Mouse (Mus musculus) hindbrain, embryonic 10.5 days (tissue): ENCODE data around the gene Ahsa1. TPM values are rescaled to one million over a fixed set of nuclear protein-coding genes. Genes with fewer than 3 reads are reported as not detected.
A peak's percentile ranks its signal among the peaks of the same experiment; 100 is the strongest.
"Not testable (repeated sequence)": the region's sequence is repeated elsewhere in the genome, so short reads cannot be mapped to it uniquely, and the experiment has no call there.

Source experiments
- DNase-seq: peaks from one replicate; pipeline ENCODE4 v3.0.0-alpha.2; 2017; ENCODE audit warnings: low spot score
- H3K27ac ChIP-seq: fragments of 300-500 bp; sonication (generic); 2 replicates; pipeline ENCODE4 v1.5.1; 2016; ENCODE audit warnings: mild to moderate bottlenecking, moderate library complexity
- H3K27me3 ChIP-seq: fragments of 300-500 bp; sonication (generic); 2 replicates; pipeline ENCODE4 v1.6.1; 2016; ENCODE audit warnings: mild to moderate bottlenecking; ENCODE audit not compliant: poor library complexity, insufficient read depth, severe bottlenecking
- H3K36me3 ChIP-seq: fragments of 300-500 bp; sonication (generic); 2 replicates; pipeline ENCODE4 v1.6.1; 2016; ENCODE audit warnings: mild to moderate bottlenecking, moderate library complexity
- H3K4me1 ChIP-seq: fragments of 300-500 bp; sonication (generic); replicated peaks from 2 replicates; pipeline ENCODE4 v1.6.1; 2016; ENCODE audit warnings: mild to moderate bottlenecking
- H3K4me3 ChIP-seq: fragments of 300-500 bp; sonication (generic); 2 replicates; pipeline ENCODE4 v1.5.1; 2016; ENCODE audit warnings: mild to moderate bottlenecking, moderate library complexity
- H3K9me3 ChIP-seq: fragments of 300-500 bp; sonication (generic); 2 replicates; pipeline ENCODE4 v1.6.1; 2016; ENCODE audit warnings: mild to moderate bottlenecking, moderate library complexity
- WGBS: fragments of 180-500 bp; shearing (Covaris S2); methylation state at CpG from one replicate; pipeline ENCODE4 v1.1.7; 2016; 5-methylcytosine and 5-hydroxymethylcytosine counted together
- polyA plus RNA-seq: library from polyadenylated mRNA; unstranded; fragments of >200 nt; fragmentation: Nextera tagmentation; extraction: Ambion mirVana; gene quantifications from 2 replicates; pipeline ENCODE4 v1.2.1, GENCODE M21; 2016

The Ahsa1 gene
- polyA plus RNA-seq, 1 experiment from 2014 or later = 230 TPM

- WGBS = 90% methylated on average over 5 of the region's 5 CpGs
Observed at GRCm38 (mm10) chr12:87284726-87285125, 18.4 kb downstream of the Ahsa1 start.

GRCm38 (mm10) chr12:87289100-87289499 lies 22.8 kb downstream of the Ahsa1 start:
- 91% methylated on average over 5 of the region's 5 CpGs for whole genome bisulfite sequencing
- Histone ChIP-seq H3K4me1 (no peaks in the 10 kb centered on the region; the same call in 1 of the 2 replicates), H3K27ac (no peak overlapping the region), H3K4me3 (no peak overlapping the region), H3K27me3 (no peaks in the 10 kb centered on the region; the same call in 1 of the 2 replicates), H3K9me3 (no peaks in the 10 kb centered on the region), H3K36me3 (no peaks in the 10 kb centered on the region)
- DNase-seq = no peak

More at GRCm38 (mm10) chr12:87284726-87285125, 18.4 kb downstream of the Ahsa1 start:
- Histone ChIP-seq H3K36me3 (no peaks in the 10 kb centered on the region; the same call in 1 of the 2 replicates), H3K9me3 (no peaks in the 10 kb centered on the region), H3K27ac (no peak overlapping the region), H3K4me3 (no peak overlapping the region), H3K27me3 (no peaks in the 10 kb centered on the region), H3K4me1 (peaks cover 4% of the 10 kb centered on the region; the same call in 1 of the 2 replicates)
- DNase-seq = no peak

GRCm38 (mm10) chr12:87293934-87294333 lies 27.7 kb downstream of the Ahsa1 start:
- H3K27ac ChIP-seq = no peak overlapping the region
- peaks cover 10% of the 10 kb centered on the region for H3K27me3 ChIP-seq
- no peaks in the 10 kb centered on the region for H3K36me3 ChIP-seq
- no peaks in the 10 kb centered on the region for H3K9me3 ChIP-seq
- no peak overlapping the region for H3K4me3 ChIP-seq
- WGBS = 72% methylated on average over 6 of the region's 6 CpGs
- DNase-seq = no peak
- peaks cover under 1% of the 10 kb centered on the region for H3K4me1 ChIP-seq

- Histone ChIP-seq H3K27ac (peak overlapping the region; percentile 83), H3K36me3 (no peaks in the 10 kb centered on the region), H3K4me3 (peak overlapping the region; percentile 71), H3K27me3 (peaks cover 43% of the 10 kb centered on the region), H3K4me1 (peaks cover 19% of the 10 kb centered on the region), H3K9me3 (no peaks in the 10 kb centered on the region)
- DNase-seq = peak; percentile 22
- 9% methylated on average over 29 of the region's 29 CpGs for WGBS
Observed at GRCm38 (mm10) chr12:87299037-87299656, 32.9 kb downstream of the Ahsa1 start.

- peak within 1 kb of the TSS; percentile 83 for H3K27ac ChIP-seq
- H3K4me1 ChIP-seq = peaks cover 19% of the 10 kb centered on the region
- H3K27me3 ChIP-seq = peaks cover 43% of the 10 kb centered on the region
- DNase-seq = peak; percentile 57
- H3K9me3 ChIP-seq = no peaks in the 10 kb centered on the region
- peak within 1 kb of the TSS; percentile 71 for H3K4me3 ChIP-seq
- WGBS = under 1% methylated on average over 86 of the region's 86 CpGs
- H3K36me3 ChIP-seq = no peaks in the 10 kb centered on the region
Observed at GRCm38 (mm10) chr12:87299657-87300440, 33.6 kb downstream of the Ahsa1 start, which contains the start of gene Ism2. TSS of gene Ism2 (minus strand) at chr12:87299705.

- Histone ChIP-seq H3K4me1 (peaks cover 19% of the 10 kb centered on the region), H3K4me3 (peak overlapping the region; percentile 71), H3K27ac (no peak overlapping the region), H3K9me3 (no peaks in the 10 kb centered on the region), H3K27me3 (peaks cover 43% of the 10 kb centered on the region), H3K36me3 (no peaks in the 10 kb centered on the region)
- WGBS = 2% methylated on average over 9 of the region's 9 CpGs
- DNase-seq = no peak
Observed at GRCm38 (mm10) chr12:87300441-87300690, 34.1 kb downstream of the Ahsa1 start.

GRCm38 (mm10) chr12:87301189-87301588 lies 34.9 kb downstream of the Ahsa1 start:
- H3K36me3 ChIP-seq = no peaks in the 10 kb centered on the region
- no peak overlapping the region for H3K27ac ChIP-seq
- peaks cover 43% of the 10 kb centered on the region for H3K27me3 ChIP-seq
- DNase-seq = no peak
- H3K9me3 ChIP-seq = no peaks in the 10 kb centered on the region
- H3K4me1 ChIP-seq = peaks cover 26% of the 10 kb centered on the region
- WGBS = 45% methylated on average over 4 of the region's 4 CpGs
- H3K4me3 ChIP-seq = no peak overlapping the region

- H3K4me1 ChIP-seq = peaks cover 7% of the 10 kb centered on the region
- no peaks in the 10 kb centered on the region for H3K9me3 ChIP-seq
- H3K4me3 ChIP-seq = no peak overlapping the region
- H3K27ac ChIP-seq = 0 out of 2 replicates have a peak overlapping the region, but pooled peaks have one; percentile 8
- H3K36me3 ChIP-seq = peaks cover 24% of the 10 kb centered on the region
- peaks cover 13% of the 10 kb centered on the region for H3K27me3 ChIP-seq
- no peak for DNase-seq
- WGBS = 41% methylated on average over 13 of the region's 13 CpGs
Observed at GRCm38 (mm10) chr12:87305767-87306583, 39.7 kb downstream of the Ahsa1 start.

GRCm38 (mm10) chr12:87306584-87306844 lies 40.2 kb downstream of the Ahsa1 start:
- not testable (repeated sequence) for DNase-seq, H3K4me3 ChIP-seq, H3K27me3 ChIP-seq, H3K27ac ChIP-seq, H3K9me3 ChIP-seq, H3K4me1 ChIP-seq
- WGBS = 86% methylated on average over 4 of the region's 4 CpGs
- peaks cover 24% of the 10 kb centered on the region for H3K36me3 ChIP-seq

GRCm38 (mm10) chr12:87313098-87313497 lies 46.8 kb downstream of the Ahsa1 start:
- no peak overlapping the region for H3K27ac ChIP-seq

GRCm38 (mm10) chr12:87317951-87318350 lies 51.7 kb downstream of the Ahsa1 start:
- Histone ChIP-seq H3K9me3 (no peaks in the 10 kb centered on the region), H3K4me1 (no peaks in the 10 kb centered on the region), H3K27ac (no peak overlapping the region), H3K27me3 (no peaks in the 10 kb centered on the region), H3K36me3 (peaks cover 12% of the 10 kb centered on the region; the same call in 1 of the 2 replicates), H3K4me3 (no peak overlapping the region)
- 79% methylated on average over 1 of the region's 1 CpGs for WGBS
- DNase-seq = no peak

More at GRCm38 (mm10) chr12:87313098-87313497, 46.8 kb downstream of the Ahsa1 start:
- H3K36me3 ChIP-seq = peaks cover 47% of the 10 kb centered on the region
- H3K9me3 ChIP-seq = no peaks in the 10 kb centered on the region
- no peak for DNase-seq
- no peaks in the 10 kb centered on the region for H3K4me1 ChIP-seq
- no peaks in the 10 kb centered on the region for H3K27me3 ChIP-seq
- H3K4me3 ChIP-seq = no peak overlapping the region
- 66% methylated on average over 2 of the region's 2 CpGs for WGBS

- 82% methylated on average over 3 of the region's 3 CpGs for WGBS
- no peaks in the 10 kb centered on the region for H3K27me3 ChIP-seq
- no peaks in the 10 kb centered on the region for H3K9me3 ChIP-seq
- no peak for DNase-seq
- H3K36me3 ChIP-seq = peaks cover 9% of the 10 kb centered on the region
- H3K4me3 ChIP-seq = no peak overlapping the region
- no peaks in the 10 kb centered on the region for H3K4me1 ChIP-seq
- no peak overlapping the region for H3K27ac ChIP-seq
Observed at GRCm38 (mm10) chr12:87319229-87319628, 53.0 kb downstream of the Ahsa1 start.
